Mouse (Mus musculus) gastrocnemius, adult 2 months (tissue): ENCODE results near the gene Nudcd3. TPM values are rescaled to one million over a fixed set of nuclear protein-coding genes. Genes with fewer than 3 reads are reported as not detected.

Experiments used
- DNase-seq: peaks from one replicate; pipeline ENCODE4 v3.0.0; 2022
- H3K27ac ChIP-seq: fragments of 200-600 bp; 2 replicates; pipeline ENCODE4 v1.8.1; 2022; ENCODE audit warnings: mild to moderate bottlenecking
- H3K4me3 ChIP-seq: fragments of 200-600 bp; 2 replicates; pipeline ENCODE4 v1.8.1; 2022; ENCODE audit warnings: mild to moderate bottlenecking, moderate library complexity
- CTCF ChIP-seq: fragments of 200-600 bp; IDR thresholded peaks from 2 replicates; pipeline ENCODE4 v1.8.1; 2022; ENCODE audit warnings: antibody characterized with exemption, mild to moderate bottlenecking, moderate library complexity
- intact Hi-C: fragments of 180-260 bp; cut with DNase I; formaldehyde crosslinking; loops from one replicate; pipeline ENCODE4 v1.15.1; 2025
- total RNA-seq, 2 experiments: library from RNA; stranded (reverse); gene quantifications; 2 replicates each; pipeline ENCODE4 v1.2.3; 2021

Gene Nudcd3
- total RNA-seq, 2 experiments from 2014 or later, result 64.3 to 67.9 TPM

- H3K27ac ChIP-seq, result peak within 1 kb of the TSS; percentile 100
- intact Hi-C loops, result loop anchor here (2.0 kb wide), 1 partner anchor 67 kb away; the partner anchor contains the start of gene Ddx56
- no peak for TF ChIP-seq CTCF
Measured at GRCm38 (mm10) chr11:6199410-6200086, 667 bp downstream of the Nudcd3 start, which contains the start of gene A730071L15Rik. Gene A730071L15Rik, plus strand, starts transcription at chr11:6200029.

GRCm38 (mm10) chr11:6198449-6198848, 1.8 kb downstream of the Nudcd3 start:
- TF ChIP-seq CTCF, result no peak
- intact Hi-C loops, result no loop called here
- H3K27ac ChIP-seq, result no peak overlapping the region
- peak overlapping the region; percentile 87 for H3K4me3 ChIP-seq
- no peak for DNase-seq

More at GRCm38 (mm10) chr11:6199410-6200086, 667 bp downstream of the Nudcd3 start, which contains the start of gene A730071L15Rik:
- no peak for DNase-seq
- H3K4me3 ChIP-seq, result peak within 1 kb of the TSS; percentile 87

GRCm38 (mm10) chr11:6196780-6197179, 3.4 kb downstream of the Nudcd3 start:
- intact Hi-C loops, result no loop called here
- Histone ChIP-seq H3K27ac (no peak overlapping the region), H3K4me3 (no peak overlapping the region)
- DNase-seq, result no peak
- TF ChIP-seq CTCF, result no peak

- Histone ChIP-seq H3K4me3 (no peak overlapping the region), H3K27ac (peak overlapping the region; percentile 77)
- intact Hi-C loops, result loop anchor here (1.0 to 10.0 kb wide), 2 partner anchors 153 to 192 kb away; no protein-coding TSS in a partner anchor
- TF ChIP-seq CTCF, result no peak; the same call in 1 of the 2 replicates
- DNase-seq, result peak; percentile 91
Measured at GRCm38 (mm10) chr11:6187878-6188277, 12.3 kb downstream of the Nudcd3 start.

- H3K4me3 ChIP-seq, result no peak overlapping the region
- no peak for TF ChIP-seq CTCF
- intact Hi-C loops, result loop anchor here (1.0 to 10.0 kb wide), 2 partner anchors 153 to 191 kb away; no protein-coding TSS in a partner anchor
- peak overlapping the region; percentile 63; the same call in 1 of the 2 replicates for H3K27ac ChIP-seq
- no peak for DNase-seq
Measured at GRCm38 (mm10) chr11:6187399-6187798, 12.8 kb downstream of the Nudcd3 start.

- DNase-seq, result no peak
- no peak for TF ChIP-seq CTCF
- intact Hi-C loops, result loop anchor here (10.0 kb wide), 1 partner anchor 150 kb away; no protein-coding TSS in a partner anchor
- Histone ChIP-seq H3K4me3 (no peak overlapping the region), H3K27ac (peak overlapping the region; percentile 6; the same call in 1 of the 2 replicates)
Measured at GRCm38 (mm10) chr11:6184202-6184935, 15.8 kb downstream of the Nudcd3 start.

GRCm38 (mm10) chr11:6183246-6183645, 17.0 kb downstream of the Nudcd3 start:
- Histone ChIP-seq H3K27ac (no peak overlapping the region), H3K4me3 (no peak overlapping the region)
- DNase-seq, result no peak
- intact Hi-C loops, result loop anchor here (10.0 kb wide), 1 partner anchor 148 kb away; no protein-coding TSS in a partner anchor
- TF ChIP-seq CTCF, result no peak

GRCm38 (mm10) chr11:6180811-6181399, 19.3 kb downstream of the Nudcd3 start:
- TF ChIP-seq CTCF, result no peak
- H3K4me3 ChIP-seq, result no peak overlapping the region
- DNase-seq, result no peak
- intact Hi-C loops, result loop anchor here (10.0 kb wide), 1 partner anchor 146 kb away; no protein-coding TSS in a partner anchor
- no peak overlapping the region for H3K27ac ChIP-seq

- H3K27ac ChIP-seq, result peak overlapping the region; percentile 48; the same call in 1 of the 2 replicates
- intact Hi-C loops, result no loop called here
- H3K4me3 ChIP-seq, result no peak overlapping the region
- no peak for TF ChIP-seq CTCF
- DNase-seq, result no peak
Measured at GRCm38 (mm10) chr11:6179194-6179593, 21.0 kb downstream of the Nudcd3 start.

- intact Hi-C loops, result no loop called here
- no peak for DNase-seq
- peak overlapping the region; percentile 48; the same call in 1 of the 2 replicates for H3K27ac ChIP-seq
- no peak overlapping the region for H3K4me3 ChIP-seq
- no peak for TF ChIP-seq CTCF
Measured at GRCm38 (mm10) chr11:6178673-6179166, 21.5 kb downstream of the Nudcd3 start.

GRCm38 (mm10) chr11:6177781-6178420, 22.3 kb downstream of the Nudcd3 start:
- DNase-seq, result no peak
- intact Hi-C loops, result no loop called here
- Histone ChIP-seq H3K27ac (no peak overlapping the region), H3K4me3 (no peak overlapping the region)
- no peak for TF ChIP-seq CTCF

- Histone ChIP-seq H3K27ac (peak overlapping the region; percentile 74; the same call in 1 of the 2 replicates), H3K4me3 (no peak overlapping the region)
- intact Hi-C loops, result no loop called here
- no peak for TF ChIP-seq CTCF
- DNase-seq, result no peak
Measured at GRCm38 (mm10) chr11:6175506-6175905, 24.7 kb downstream of the Nudcd3 start.
